Mouse (Mus musculus) heart, postnatal 0 days (tissue): ENCODE data around the gene Phldb3.

Experiments used
- CTCF ChIP-seq: IDR thresholded peaks from 2 replicates; pipeline ENCODE4 v1.5.1; 2016; ENCODE audit warnings: antibody characterized with exemption, control low read depth, low read depth
- EP300 ChIP-seq: IDR thresholded peaks from 2 replicates; pipeline ENCODE4 v1.6.1; 2016; ENCODE audit warnings: antibody characterized with exemption, low read depth

GRCm38 (mm10) chr7:24619671-24620397 is 9.3 kb downstream of the Phldb3 start:
- TF ChIP-seq CTCF (no peak), EP300 (no peak)
